Mouse (Mus musculus): Measurements from ENCODE around the gene Grm5.

Gene Grm5

GRCm38 (mm10) chr7:88159542-88160241 lies 575.7 kb downstream of the Grm5 start:
- no peak for DNase-seq (ENCODE audit: extremely low spot score, low spot score)

GRCm38 (mm10) chr7:88161586-88161985 lies 577.6 kb downstream of the Grm5 start:
- DNase-seq (ENCODE audit: extremely low spot score, low spot score), result no peak
